Mouse (Mus musculus) liver, adult 2 months (tissue): ENCODE measurements around the gene Fzd4. TPM values are rescaled to one million over a fixed set of nuclear protein-coding genes. Genes with fewer than 3 reads are reported as not detected.
A peak's percentile ranks its signal among the peaks of the same experiment; 100 is the strongest.

Experiments used
- DNase-seq: peaks from one replicate; pipeline ENCODE4 v3.0.0-alpha.2; 2011; ENCODE audit warnings: low read depth, low spot score; ENCODE audit errors: extremely low read depth
- H3K27ac ChIP-seq: fragments of 200-500 bp; replicated peaks from 2 replicates; pipeline ENCODE4 v1.5.1; 2012; ENCODE audit warnings: low read depth, mild to moderate bottlenecking, control low read depth, inconsistent platforms, low read length; ENCODE audit not compliant: insufficient read depth
- H3K27me3 ChIP-seq: fragments of 200-500 bp; 2 replicates; pipeline ENCODE4 v1.6.1; 2012; ENCODE audit warnings: mild to moderate bottlenecking, moderate library complexity, low read length, inconsistent platforms; ENCODE audit not compliant: control insufficient read depth, insufficient read depth
- H3K36me3 ChIP-seq: fragments of 200-500 bp; 2 replicates; pipeline ENCODE4 v1.6.1; 2012; ENCODE audit warnings: low read length, inconsistent platforms; ENCODE audit not compliant: control insufficient read depth, insufficient read depth
- H3K4me1 ChIP-seq: fragments of 200-500 bp; 2 replicates; pipeline ENCODE4 v1.6.1; 2011; ENCODE audit warnings: low read length; ENCODE audit not compliant: control insufficient read depth, insufficient read depth
- H3K4me3 ChIP-seq: fragments of 200-500 bp; 2 replicates; pipeline ENCODE4 v1.5.1; 2011; ENCODE audit warnings: low read depth, mild to moderate bottlenecking, control low read depth, low read length, moderate library complexity; ENCODE audit not compliant: insufficient read depth
- H3K79me2 ChIP-seq: fragments of 200-500 bp; 2 replicates; pipeline ENCODE4 v1.6.1; 2012; ENCODE audit warnings: inconsistent platforms, mild to moderate bottlenecking, low read length, moderate library complexity; ENCODE audit not compliant: control insufficient read depth, insufficient read depth
- H3K9ac ChIP-seq: fragments of 200-500 bp; 2 replicates; pipeline ENCODE4 v1.6.1; 2012; ENCODE audit warnings: low read depth, mild to moderate bottlenecking, control low read depth, inconsistent platforms, low read length
- CTCF ChIP-seq: fragments of 200-500 bp; IDR thresholded peaks from 2 replicates; pipeline ENCODE4 v1.5.1; 2011; ENCODE audit warnings: low read depth, low read length, control low read depth
- POLR2A ChIP-seq: fragments of 200-500 bp; IDR thresholded peaks from 2 replicates; pipeline ENCODE4 v1.6.1; 2011; ENCODE audit warnings: low read length, control low read depth; ENCODE audit not compliant: insufficient read depth; ENCODE audit errors: extremely low read depth
- WGBS: fragments of 180-500 bp; shearing (Covaris S2); methylation state at CpG from one replicate; pipeline ENCODE4 v1.1.7; 2018; 5-methylcytosine and 5-hydroxymethylcytosine counted together
- polyA plus RNA-seq: library from polyadenylated mRNA; depleted of rRNA; stranded (reverse); fragments of >200 nt; gene quantifications from 2 replicates; pipeline ENCODE4 v1.2.3, GENCODE M21; 2012
- total RNA-seq: library from RNA; depleted of rRNA; stranded (reverse); fragments of >200 nt; gene quantifications from 2 replicates; pipeline ENCODE4 v1.2.3, GENCODE M21; 2014

Fzd4 gene
- total and polyA plus RNA-seq, 2 experiments = 4.8 to 11.5 TPM

- Histone ChIP-seq H3K9ac (no peak overlapping the region), H3K4me1 (peaks cover 11% of the 10 kb centered on the region), H3K79me2 (peaks cover 6% of the 10 kb centered on the region; the same call in 1 of the 2 replicates), H3K4me3 (no peak overlapping the region), H3K36me3 (peaks cover 31% of the 10 kb centered on the region), H3K27me3 (no peaks in the 10 kb centered on the region), H3K27ac (no peak overlapping the region)
- 69% methylated on average over 4 of the region's 4 CpGs for WGBS
- no peak for DNase-seq
- TF ChIP-seq POLR2A (no peak), CTCF (no peak)
Observed at GRCm38 (mm10) chr7:89410294-89410693, 6.1 kb downstream of the Fzd4 start.

- 29% methylated on average over 3 of the region's 3 CpGs for WGBS
- Histone ChIP-seq H3K27me3 (no peaks in the 10 kb centered on the region), H3K27ac (no peak overlapping the region), H3K36me3 (peaks cover 31% of the 10 kb centered on the region), H3K9ac (no peak overlapping the region), H3K4me1 (peaks cover 12% of the 10 kb centered on the region), H3K4me3 (no peak overlapping the region), H3K79me2 (peaks cover 6% of the 10 kb centered on the region; the same call in 1 of the 2 replicates)
- peak; percentile 66 for DNase-seq
- TF ChIP-seq CTCF (no peak), POLR2A (no peak)
Observed at GRCm38 (mm10) chr7:89411346-89411745, 7.2 kb downstream of the Fzd4 start.

- Histone ChIP-seq H3K27ac (no peak overlapping the region), H3K79me2 (peaks cover 2% of the 10 kb centered on the region; the same call in 1 of the 2 replicates), H3K4me3 (no peak overlapping the region), H3K4me1 (peaks cover 12% of the 10 kb centered on the region), H3K27me3 (no peaks in the 10 kb centered on the region), H3K9ac (no peak overlapping the region), H3K36me3 (peaks cover 31% of the 10 kb centered on the region)
- 75% methylated on average over 7 of the region's 7 CpGs for WGBS
- no peak for DNase-seq
- TF ChIP-seq CTCF = no peak
- no peak for TF ChIP-seq POLR2A
Observed at GRCm38 (mm10) chr7:89412094-89412493, 7.9 kb downstream of the Fzd4 start.

- TF ChIP-seq CTCF (no peak), POLR2A (no peak)
- Histone ChIP-seq H3K27ac (no peak overlapping the region), H3K79me2 (no peaks in the 10 kb centered on the region), H3K4me3 (no peak overlapping the region), H3K27me3 (no peaks in the 10 kb centered on the region), H3K36me3 (peaks cover 9% of the 10 kb centered on the region), H3K9ac (no peak overlapping the region), H3K4me1 (peaks cover 9% of the 10 kb centered on the region)
- 61% methylated on average over 4 of the region's 4 CpGs for WGBS
- peak; percentile 53 for DNase-seq
Observed at GRCm38 (mm10) chr7:89416027-89416426, 11.9 kb downstream of the Fzd4 start.

- Histone ChIP-seq H3K79me2 (no peaks in the 10 kb centered on the region), H3K4me3 (no peak overlapping the region), H3K27ac (no peak overlapping the region), H3K9ac (no peak overlapping the region), H3K4me1 (peaks cover 6% of the 10 kb centered on the region), H3K27me3 (no peaks in the 10 kb centered on the region), H3K36me3 (peaks cover under 1% of the 10 kb centered on the region)
- no peak for DNase-seq
- WGBS = 59% methylated on average over 2 of the region's 2 CpGs
- no peak for TF ChIP-seq POLR2A
- no peak for TF ChIP-seq CTCF
Observed at GRCm38 (mm10) chr7:89417707-89418106, 13.6 kb downstream of the Fzd4 start.

- TF ChIP-seq POLR2A (no peak), CTCF (no peak)
- 65% methylated on average over 8 of the region's 8 CpGs for WGBS
- Histone ChIP-seq H3K27ac (no peak overlapping the region), H3K27me3 (no peaks in the 10 kb centered on the region), H3K4me1 (peaks cover 6% of the 10 kb centered on the region), H3K79me2 (no peaks in the 10 kb centered on the region), H3K36me3 (no peaks in the 10 kb centered on the region), H3K9ac (no peak overlapping the region), H3K4me3 (no peak overlapping the region)
- DNase-seq = no peak
Observed at GRCm38 (mm10) chr7:89418127-89418653, 14.0 kb downstream of the Fzd4 start.
